Mouse (Mus musculus): ENCODE measurements around the gene Galc.

Gene Galc

DNA sequence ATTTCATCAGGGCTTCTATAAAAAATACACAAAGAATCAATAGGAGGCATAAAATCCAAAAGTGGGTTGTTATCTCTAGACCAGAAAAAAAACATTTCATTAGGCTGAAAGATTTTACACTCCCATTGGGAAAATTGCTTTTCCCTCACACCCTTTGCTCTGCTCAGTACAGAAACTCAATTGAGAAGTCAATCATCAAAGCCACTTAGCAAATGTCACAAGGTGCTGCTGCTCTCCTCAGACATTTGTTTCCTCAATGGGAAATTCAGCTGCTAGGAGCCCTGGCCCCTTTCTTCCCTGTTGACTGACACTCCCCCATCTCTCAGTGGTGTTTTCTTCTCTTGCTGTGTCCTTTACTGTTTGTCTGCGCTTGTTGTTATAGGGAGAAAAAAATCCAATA is 79.8 kb downstream of the Galc start:
- DNase-seq = no peak

- DNase-seq = no peak
These were observed 82.6 kb downstream of the Galc start for GRCm38 (mm10) chr12:98176632-98177031.

- DNase-seq = no peak
These were observed 97.4 kb downstream of the Galc start for GRCm38 (mm10) chr12:98161901-98162300.

GRCm38 (mm10) chr12:98160867-98161266 is 98.4 kb downstream of the Galc start:
- DNase-seq = no peak

Measured in right cerebral cortex, postnatal 14 days (tissue).